Mouse (Mus musculus) megakaryocyte, embryonic 14.5 days (primary cell): ENCODE measurements at regions not wholly inside any gene's neighbourhood (a gene's known extent, or its start where the extent isn't known, plus 50 kb on each side); places are given as distances from the start of the nearest gene placed in this dataset.

Experiments
- H3K27me3 ChIP-seq: replicated peaks from 2 replicates; pipeline ENCODE3; 2012; ENCODE audit warnings: inconsistent platforms
- H3K36me3 ChIP-seq: replicated peaks from 2 replicates; pipeline ENCODE3; 2012; ENCODE audit warnings: low read length, inconsistent platforms, mixed read lengths
- H3K4me1 ChIP-seq: 2 replicates; pipeline ENCODE4 v1.6.1; 2012; ENCODE audit warnings: inconsistent platforms
- H3K4me3 ChIP-seq: replicated peaks from 2 replicates; pipeline ENCODE3; 2012; ENCODE audit warnings: moderate library complexity, mild to moderate bottlenecking, inconsistent platforms
- H3K9me3 ChIP-seq: 2 replicates; pipeline ENCODE4 v1.6.1; 2012; ENCODE audit warnings: inconsistent platforms
- FLI1 ChIP-seq: IDR thresholded peaks from 2 replicates; pipeline ENCODE4 v1.6.1; 2012; ENCODE audit warnings: low read length, inconsistent platforms, mixed read lengths
- GATA1 ChIP-seq: IDR thresholded peaks from 3 replicates; pipeline ENCODE4 v1.6.1; 2012; ENCODE audit warnings: mixed read lengths, low read length, inconsistent platforms, borderline replicate concordance

- H3K9me3 ChIP-seq, result peaks cover 22% of the 10 kb centered on the region; the same call in 1 of the 2 replicates
- TF ChIP-seq FLI1 (no peak), GATA1 (no peak)
- H3K27me3 ChIP-seq, result no peaks in the 10 kb centered on the region
- H3K36me3 ChIP-seq, result no peaks in the 10 kb centered on the region
- H3K4me3 ChIP-seq, result no peak overlapping the region
- no peaks in the 10 kb centered on the region for H3K4me1 ChIP-seq
These were observed 134.6 kb upstream of the Arglu1 start for GRCm38 (mm10) chr8:8824886-8825285.

GRCm38 (mm10) chr8:8821119-8821518, 130.8 kb upstream of the Arglu1 start:
- TF ChIP-seq FLI1 (no peak), GATA1 (no peak)
- no peak overlapping the region for H3K4me3 ChIP-seq
- H3K9me3 ChIP-seq, result peaks cover 13% of the 10 kb centered on the region; the same call in 1 of the 2 replicates
- H3K36me3 ChIP-seq, result no peaks in the 10 kb centered on the region
- H3K4me1 ChIP-seq, result no peaks in the 10 kb centered on the region
- H3K27me3 ChIP-seq, result no peaks in the 10 kb centered on the region

- Histone ChIP-seq H3K36me3 (no peaks in the 10 kb centered on the region), H3K4me3 (no peak overlapping the region), H3K27me3 (no peaks in the 10 kb centered on the region), H3K9me3 (peaks cover 13% of the 10 kb centered on the region; the same call in 1 of the 2 replicates), H3K4me1 (no peaks in the 10 kb centered on the region)
- TF ChIP-seq GATA1, result no peak
- no peak for TF ChIP-seq FLI1
These were observed 130.3 kb upstream of the Arglu1 start for GRCm38 (mm10) chr8:8820614-8821013.

- H3K4me3 ChIP-seq, result no peak overlapping the region
- TF ChIP-seq GATA1 (no peak), FLI1 (no peak)
- H3K27me3 ChIP-seq, result no peaks in the 10 kb centered on the region
- no peaks in the 10 kb centered on the region for H3K4me1 ChIP-seq
- no peaks in the 10 kb centered on the region for H3K36me3 ChIP-seq
- H3K9me3 ChIP-seq, result peaks cover 13% of the 10 kb centered on the region; the same call in 1 of the 2 replicates
These were observed 129.1 kb upstream of the Arglu1 start for GRCm38 (mm10) chr8:8819233-8819931.

GRCm38 (mm10) chr8:8812807-8813167, 122.5 kb upstream of the Arglu1 start:
- peaks cover 15% of the 10 kb centered on the region for H3K9me3 ChIP-seq
- H3K4me1 ChIP-seq, result no peaks in the 10 kb centered on the region
- no peak overlapping the region for H3K4me3 ChIP-seq
- H3K27me3 ChIP-seq, result no peaks in the 10 kb centered on the region
- TF ChIP-seq GATA1 (no peak), FLI1 (no peak)
- H3K36me3 ChIP-seq, result no peaks in the 10 kb centered on the region

- Histone ChIP-seq H3K36me3 (no peaks in the 10 kb centered on the region), H3K4me3 (no peak overlapping the region), H3K4me1 (no peaks in the 10 kb centered on the region), H3K9me3 (peaks cover 17% of the 10 kb centered on the region), H3K27me3 (no peaks in the 10 kb centered on the region)
- no peak for TF ChIP-seq GATA1
These were observed 121.9 kb upstream of the Arglu1 start for GRCm38 (mm10) chr8:8812051-8812806.

GRCm38 (mm10) chr8:8810928-8811327, 120.6 kb upstream of the Arglu1 start:
- no peaks in the 10 kb centered on the region for H3K27me3 ChIP-seq
- H3K36me3 ChIP-seq, result no peaks in the 10 kb centered on the region
- TF ChIP-seq GATA1 (no peak), FLI1 (no peak)
- peaks cover 16% of the 10 kb centered on the region for H3K9me3 ChIP-seq
- no peaks in the 10 kb centered on the region for H3K4me1 ChIP-seq
- no peak overlapping the region for H3K4me3 ChIP-seq

- no peak for TF ChIP-seq FLI1
- TF ChIP-seq GATA1, result no peak
- Histone ChIP-seq H3K4me1 (no peaks in the 10 kb centered on the region), H3K4me3 (no peak overlapping the region), H3K9me3 (peaks cover 16% of the 10 kb centered on the region), H3K27me3 (no peaks in the 10 kb centered on the region), H3K36me3 (no peaks in the 10 kb centered on the region)
These were observed 119.6 kb upstream of the Arglu1 start for GRCm38 (mm10) chr8:8809835-8810439.

- Histone ChIP-seq H3K9me3 (peaks cover 16% of the 10 kb centered on the region), H3K36me3 (no peaks in the 10 kb centered on the region), H3K27me3 (no peaks in the 10 kb centered on the region), H3K4me1 (no peaks in the 10 kb centered on the region), H3K4me3 (no peak overlapping the region)
- TF ChIP-seq FLI1, result no peak
- TF ChIP-seq GATA1, result no peak
These were observed 119.0 kb upstream of the Arglu1 start for GRCm38 (mm10) chr8:8809349-8809748.
